Mouse (Mus musculus) bone marrow macrophage, adult 2 months (primary cell): ENCODE data around the gene Ngdn. TPM values are rescaled to one million over a fixed set of nuclear protein-coding genes. Genes with fewer than 3 reads are reported as not detected.
"Not testable (repeated sequence)": the region's sequence is repeated elsewhere in the genome, so short reads cannot be mapped to it uniquely, and the experiment has no call there.

ENCODE experiments used
- H3K27ac ChIP-seq: 2 replicates; pipeline ENCODE4 v1.5.1; 2012; ENCODE audit warnings: low read depth, low read length; ENCODE audit not compliant: insufficient read depth
- H3K4me1 ChIP-seq: 2 replicates; pipeline ENCODE4 v1.6.1; 2012; ENCODE audit warnings: low read length; ENCODE audit not compliant: control insufficient read depth, insufficient read depth
- H3K4me3 ChIP-seq: 2 replicates; pipeline ENCODE4 v1.5.1; 2012; ENCODE audit warnings: mild to moderate bottlenecking, low read length, moderate library complexity; ENCODE audit not compliant: insufficient read depth
- CTCF ChIP-seq: IDR thresholded peaks from 2 replicates; pipeline ENCODE4 v1.5.1; 2012; ENCODE audit warnings: low read depth, mild to moderate bottlenecking, low read length, moderate library complexity
- POLR2A ChIP-seq: IDR thresholded peaks from 2 replicates; pipeline ENCODE4 v1.6.1; 2012; ENCODE audit warnings: mild to moderate bottlenecking, low read depth, low read length, borderline replicate concordance
- polyA plus RNA-seq: library from polyadenylated mRNA; stranded (reverse); fragments of >200 nt; gene quantifications from 2 replicates; pipeline ENCODE4 v1.2.4, GENCODE M21; 2012; ENCODE audit not compliant: missing spikeins, insufficient read depth, insufficient read length

Gene Ngdn
- polyA plus RNA-seq, 1 experiment, result 38.3 TPM

DNA sequence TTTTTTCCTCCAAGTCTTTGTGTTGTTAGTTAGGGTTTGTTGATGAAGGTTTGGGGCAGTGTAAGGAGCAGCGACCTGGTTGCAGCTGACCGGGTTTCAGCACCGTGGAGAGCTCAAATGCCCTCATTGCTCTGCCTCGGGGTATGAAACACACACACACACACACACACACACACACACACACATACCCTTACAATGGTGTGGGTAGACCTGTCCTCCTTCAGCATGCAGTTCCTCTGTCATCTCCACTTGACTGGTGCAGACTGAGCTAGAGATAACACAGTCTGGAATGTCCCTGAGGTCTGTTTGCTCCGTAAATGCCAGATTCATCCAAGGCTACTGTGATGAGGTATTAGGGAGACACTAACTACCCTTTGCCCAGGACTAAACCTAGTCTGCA lies 12.0 kb downstream of the Ngdn start:
- Histone ChIP-seq H3K4me1 (no peaks in the 10 kb centered on the region), H3K27ac (no peak overlapping the region), H3K4me3 (no peak overlapping the region)
- no peak for TF ChIP-seq POLR2A
- no peak for TF ChIP-seq CTCF

DNA sequence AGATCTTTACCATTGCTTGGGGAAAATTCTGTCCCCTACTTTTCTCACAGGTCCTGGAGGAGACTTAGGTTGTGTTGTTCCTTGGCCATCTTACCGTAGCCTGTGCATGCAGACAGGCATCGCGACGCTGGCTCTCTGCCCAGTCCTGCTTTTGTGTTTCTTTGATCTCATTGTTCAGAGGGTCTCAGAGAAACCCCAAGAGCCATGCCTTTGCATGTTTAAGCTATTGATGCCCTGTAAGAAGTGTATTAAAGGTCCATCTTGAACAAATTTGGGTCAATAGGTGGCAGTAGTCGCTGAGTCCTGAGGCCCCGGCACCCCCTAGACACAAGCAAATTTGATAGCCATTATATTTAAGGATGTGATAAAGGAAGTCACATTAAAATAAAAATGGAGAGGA lies 12.4 kb downstream of the Ngdn start:
- peak; percentile 36; the same call in 1 of the 2 replicates for TF ChIP-seq CTCF
- TF ChIP-seq POLR2A, result no peak

DNA sequence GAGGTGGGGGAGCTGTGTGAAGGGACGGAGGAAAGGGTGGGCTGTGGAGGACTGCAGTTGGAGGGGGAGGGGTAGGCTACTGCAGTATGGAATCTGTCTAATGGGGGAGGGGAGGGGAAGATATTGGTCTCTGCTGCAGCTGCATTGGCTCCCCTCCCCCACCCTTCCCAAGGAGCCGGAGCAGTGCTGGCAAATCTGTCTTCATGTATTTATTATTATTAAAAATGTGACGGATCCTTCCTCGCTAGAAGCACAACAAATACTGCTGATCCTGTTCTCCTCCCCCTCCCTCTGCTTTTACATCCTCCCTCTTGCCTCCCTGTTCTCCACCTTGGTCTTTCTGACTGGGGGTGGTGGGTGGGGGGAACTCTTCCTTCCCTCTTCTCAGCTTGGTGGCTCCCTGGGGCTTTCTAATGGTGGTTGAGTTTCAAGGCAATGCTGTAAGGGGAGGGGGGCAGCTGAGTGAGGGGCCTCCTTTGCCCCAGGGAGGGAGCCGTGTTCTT lies 13.1 kb downstream of the Ngdn start:
- no peaks in the 10 kb centered on the region for H3K4me1 ChIP-seq
- TF ChIP-seq POLR2A, result no peak
- no peak for TF ChIP-seq CTCF
- H3K27ac ChIP-seq, result no peak overlapping the region

More for the DNA sequence above, 12.4 kb downstream of the Ngdn start:
- Histone ChIP-seq H3K4me3 (no peak overlapping the region), H3K27ac (no peak overlapping the region), H3K4me1 (no peaks in the 10 kb centered on the region)

DNA sequence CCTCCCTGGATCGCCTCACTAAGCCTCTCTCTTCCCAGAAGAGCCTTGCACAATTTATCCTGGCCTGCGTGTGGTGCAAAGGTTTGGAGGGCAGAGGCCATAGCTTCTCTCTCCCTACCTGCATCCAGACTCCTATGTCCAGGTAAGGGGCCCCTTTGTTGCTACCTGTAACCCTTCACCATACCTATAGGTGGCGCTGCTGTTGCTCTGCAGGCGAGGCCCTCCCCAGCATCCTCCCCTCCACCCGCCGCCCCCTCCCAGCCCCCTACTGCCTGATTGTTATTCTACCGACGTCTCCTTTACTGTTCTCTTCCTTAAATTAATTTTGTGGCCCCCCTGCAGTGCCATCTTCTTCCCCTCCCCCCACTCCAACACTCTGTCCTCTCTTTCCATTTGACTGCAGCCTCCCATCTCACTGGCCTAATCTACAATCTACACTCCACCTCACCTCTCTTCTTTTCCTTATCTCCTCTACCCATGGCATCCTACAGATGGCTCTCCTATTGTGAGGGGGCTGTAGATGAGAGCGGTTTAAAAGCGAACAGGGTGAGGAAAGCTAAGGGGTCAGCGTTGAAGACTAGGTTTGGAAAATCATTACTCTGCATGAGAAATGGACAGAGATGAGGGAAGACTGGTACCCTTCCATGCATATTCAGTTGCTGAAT lies 13.9 kb downstream of the Ngdn start:
- Histone ChIP-seq H3K4me3 (no peak overlapping the region), H3K4me1 (no peaks in the 10 kb centered on the region), H3K27ac (no peak overlapping the region)
- TF ChIP-seq CTCF (peak; percentile 52; the same call in 1 of the 2 replicates), POLR2A (no peak)

More for the DNA sequence above, 13.1 kb downstream of the Ngdn start:
- no peak overlapping the region for H3K4me3 ChIP-seq

DNA sequence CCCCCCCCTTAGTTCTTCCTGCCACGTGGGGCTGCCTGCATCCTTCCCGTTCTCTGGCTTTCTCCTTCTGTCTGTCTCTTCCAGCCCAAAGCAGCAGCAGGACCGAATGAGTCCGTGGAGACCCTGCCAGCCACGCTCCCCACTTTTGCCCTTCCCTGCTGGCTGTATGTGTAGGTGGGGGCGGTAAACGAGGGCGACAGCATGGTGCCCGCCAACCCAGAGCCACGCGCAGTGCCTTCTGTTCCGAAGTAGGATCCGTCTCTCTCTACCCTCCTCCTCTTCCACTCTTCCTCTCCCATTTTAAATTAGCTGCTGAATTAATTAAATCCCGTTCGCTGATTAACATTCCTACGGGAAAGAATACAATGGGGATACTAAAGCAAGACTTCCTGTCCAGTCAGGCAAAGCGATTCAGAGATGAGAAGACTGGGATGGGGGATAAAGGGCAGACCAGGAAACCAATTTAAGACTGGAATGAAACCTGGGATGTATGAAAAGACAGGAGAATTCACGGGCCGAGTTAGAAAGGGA lies 17.5 kb downstream of the Ngdn start:
- H3K27ac ChIP-seq, result no peak overlapping the region
- TF ChIP-seq POLR2A, result no peak
- no peak for TF ChIP-seq CTCF
- no peak overlapping the region for H3K4me3 ChIP-seq
- no peaks in the 10 kb centered on the region; the same call in 1 of the 2 replicates for H3K4me1 ChIP-seq

DNA sequence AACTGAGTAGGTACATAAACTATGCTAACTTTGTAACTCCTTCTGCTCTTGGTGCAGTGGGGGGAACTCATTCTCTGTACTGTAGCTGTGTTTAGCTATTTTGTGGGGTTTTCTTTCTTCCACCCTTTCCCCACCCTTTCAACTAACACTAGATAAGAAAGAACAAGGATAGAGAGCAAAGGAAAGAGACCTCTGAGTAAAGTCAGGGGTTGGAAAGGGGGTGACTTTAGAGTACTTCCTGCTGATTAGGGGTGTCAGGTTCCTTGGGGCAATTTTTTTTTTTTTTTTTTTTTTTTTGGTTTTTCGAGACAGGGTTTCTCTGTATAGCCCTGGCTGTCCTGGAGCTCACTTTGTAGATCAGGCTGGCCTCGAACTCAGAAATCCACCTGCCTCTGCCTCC lies 28.4 kb downstream of the Ngdn start:
- H3K27ac ChIP-seq, H3K4me1 ChIP-seq, H3K4me3 ChIP-seq: not testable (repeated sequence)

DNA sequence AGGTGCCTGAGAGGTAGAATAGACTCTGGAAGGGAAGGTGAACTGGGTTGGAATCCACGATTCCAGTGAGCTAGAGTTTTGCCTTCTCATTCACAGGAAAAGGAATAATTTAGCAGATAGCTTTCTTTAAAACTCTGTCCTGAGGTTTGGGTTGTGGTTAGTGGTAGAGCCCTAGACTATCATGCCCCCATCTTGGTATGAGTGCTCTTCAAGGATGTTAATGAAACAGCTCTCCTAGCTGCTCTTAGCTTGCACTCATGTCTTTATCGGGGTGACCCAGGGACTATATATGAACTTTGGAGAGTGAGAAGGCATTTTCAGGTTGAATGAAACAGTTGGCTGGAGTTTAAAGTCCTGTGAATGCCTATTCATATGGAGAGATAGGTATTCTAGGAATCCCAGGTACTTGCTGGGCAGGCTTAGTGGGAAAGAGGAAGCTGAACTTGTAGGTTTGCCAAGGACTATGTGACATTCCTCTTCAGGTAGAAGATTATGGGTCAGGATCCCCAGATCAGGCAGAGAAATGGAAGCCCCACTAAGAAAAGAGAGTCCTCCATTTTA lies 32.8 kb downstream of the Ngdn start:
- Histone ChIP-seq H3K4me3 (no peak overlapping the region), H3K27ac (no peak overlapping the region), H3K4me1 (peaks cover 5% of the 10 kb centered on the region; the same call in 1 of the 2 replicates)
- no peak for TF ChIP-seq POLR2A
- TF ChIP-seq CTCF, result no peak

DNA sequence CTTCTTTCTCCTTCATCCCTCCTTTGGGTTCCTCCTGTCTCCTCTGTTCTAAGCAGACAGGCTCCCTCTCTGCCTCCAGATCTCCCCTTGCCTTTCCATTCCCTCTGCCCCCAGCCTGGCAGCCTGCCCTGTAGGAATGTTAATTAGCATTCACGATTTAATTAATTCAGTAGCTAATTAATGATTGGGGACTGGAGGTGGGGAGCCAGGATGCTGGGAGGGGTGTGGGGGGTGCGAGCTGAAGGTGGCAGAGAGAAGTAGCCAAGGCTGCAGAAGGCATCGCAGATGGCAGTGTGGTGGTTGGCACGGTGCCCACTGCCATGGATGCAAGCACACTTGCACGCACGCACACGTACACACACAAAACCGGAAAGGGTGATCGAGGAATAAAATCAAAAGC lies 37.2 kb downstream of the Ngdn start:
- H3K4me1 ChIP-seq, result peaks cover 30% of the 10 kb centered on the region
- TF ChIP-seq POLR2A (no peak), CTCF (no peak)
- no peak overlapping the region for H3K4me3 ChIP-seq
- H3K27ac ChIP-seq, result no peak overlapping the region

DNA sequence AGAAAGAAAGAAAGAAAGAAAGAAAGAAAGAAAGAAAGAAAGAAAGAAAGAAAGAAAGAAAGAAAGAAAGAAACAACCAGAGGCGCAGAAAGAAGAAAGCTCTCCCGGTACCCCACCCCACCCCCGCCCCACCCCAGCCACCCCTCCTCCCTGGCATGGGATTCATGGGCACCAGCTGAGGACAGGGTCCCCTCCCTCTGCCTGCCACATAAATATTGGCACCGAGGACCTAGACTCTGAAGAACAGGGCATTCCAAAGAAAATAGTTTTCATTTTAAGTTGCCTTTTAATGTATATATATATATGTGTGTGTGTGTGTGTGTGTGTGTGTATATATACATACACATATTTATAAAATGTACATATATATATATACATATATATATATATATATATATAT lies 37.8 kb downstream of the Ngdn start:
- TF ChIP-seq POLR2A (no peak), CTCF (no peak)
- peaks cover 30% of the 10 kb centered on the region for H3K4me1 ChIP-seq

DNA sequence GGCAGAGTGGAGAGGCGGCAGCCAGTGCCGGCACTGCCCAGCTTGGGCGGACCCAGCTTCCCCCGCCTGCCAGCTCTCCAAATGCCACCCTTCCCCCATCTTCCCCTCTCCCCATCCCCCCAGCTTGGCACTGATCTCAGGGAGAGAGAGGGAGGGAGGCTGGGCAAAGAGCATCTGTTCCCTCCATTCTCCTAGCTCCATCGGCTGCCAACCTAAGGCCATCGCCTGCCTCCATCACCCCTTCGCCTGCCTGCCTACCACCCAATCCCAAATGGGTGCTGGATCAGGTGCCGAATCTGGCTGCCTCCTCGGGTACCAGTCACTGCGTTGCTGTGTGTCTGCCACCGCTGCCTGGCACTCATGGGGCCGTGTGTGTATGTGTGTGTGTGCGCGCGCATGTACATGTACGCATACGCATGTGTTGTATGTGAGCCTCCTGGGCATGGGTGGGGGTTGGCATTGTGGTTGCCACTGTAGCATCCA lies 38.5 kb downstream of the Ngdn start:
- Histone ChIP-seq H3K4me1 (peaks cover 28% of the 10 kb centered on the region), H3K4me3 (no peak overlapping the region), H3K27ac (peak overlapping the region; percentile 68; the same call in 1 of the 2 replicates)
- TF ChIP-seq POLR2A (no peak), CTCF (no peak)

More for the DNA sequence above, 37.8 kb downstream of the Ngdn start:
- Histone ChIP-seq H3K27ac (no peak overlapping the region), H3K4me3 (no peak overlapping the region)
